Mouse (Mus musculus): ENCODE results near the gene Plagl2. TPM values are rescaled to one million over a fixed set of nuclear protein-coding genes. Genes with fewer than 3 reads are reported as not detected.
"Not testable (repeated sequence)": the region's sequence is repeated elsewhere in the genome, so short reads cannot be mapped to it uniquely, and the experiment has no call there.

The Plagl2 gene
- 6.5 and 7.4 TPM in 2 replicates for polyA plus RNA-seq (2015; fragmentation: Nextera tagmentation; extraction: Ambion mirVana)

- WGBS = under 1% methylated on average over 48 of the region's 72 CpGs
- peak within 1 kb of the TSS; percentile 89 for H3K9ac ChIP-seq
- H3K4me1 ChIP-seq = peaks cover 50% of the 10 kb centered on the region
- H3K27me3 ChIP-seq (replicated peaks) = no peaks in the 10 kb centered on the region
- H3K4me2 ChIP-seq = peak within 1 kb of the TSS; percentile 87
- peak; percentile 98 for ATAC-seq (replicated peaks)
- H3K4me3 ChIP-seq = peak within 1 kb of the TSS; percentile 81
- 0 out of 2 replicates have a peak, but pooled peaks cover 5% of the 10 kb centered on the region for H3K36me3 ChIP-seq (replicated peaks)
- no peaks in the 10 kb centered on the region for H3K9me3 ChIP-seq
- H3K27ac ChIP-seq = peak within 1 kb of the TSS; percentile 81
These were observed at the start of gene Plagl2, which contains the start of gene Pofut1 for GRCm38 (mm10) chr2:153241250-153242014. Plagl2 (minus strand) TSS chr2:153241426. Pofut1 (plus strand) TSS chr2:153241533.

DNA sequence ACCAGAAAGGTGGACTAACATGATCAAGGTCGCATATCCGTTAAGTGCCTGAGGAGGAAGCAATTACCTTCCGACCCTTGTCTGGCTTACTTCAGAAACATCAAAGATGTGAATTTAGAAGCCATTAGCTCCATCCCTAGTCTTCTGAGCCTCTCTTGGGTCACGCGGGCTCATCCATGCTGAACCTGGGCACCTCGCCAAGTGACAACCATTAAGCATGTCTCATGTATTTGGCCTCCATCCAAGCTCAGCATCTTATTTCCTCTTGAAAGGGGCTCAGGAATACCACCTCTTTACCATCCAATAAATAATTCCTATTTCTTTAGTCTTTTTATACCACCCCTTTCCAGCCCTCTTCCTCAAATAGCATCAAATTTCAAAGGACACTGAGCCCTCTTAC, 46.6 kb upstream of the Plagl2 start:
- 50% methylated on average over 6 of the region's 6 CpGs for WGBS
- Histone ChIP-seq H3K9ac (no peak overlapping the region), H3K4me2 (no peak overlapping the region), H3K27me3 (replicated peaks) (no peaks in the 10 kb centered on the region), H3K36me3 (replicated peaks) (no peaks in the 10 kb centered on the region), H3K4me3 (no peak overlapping the region), H3K27ac (no peak overlapping the region), H3K9me3 (no peaks in the 10 kb centered on the region), H3K4me1 (peaks cover 18% of the 10 kb centered on the region)
- ATAC-seq (replicated peaks) = no peak

- Histone ChIP-seq H3K27ac (no peak overlapping the region), H3K4me3 (no peak overlapping the region), H3K4me2 (no peak overlapping the region), H3K27me3 (replicated peaks) (no peaks in the 10 kb centered on the region), H3K9me3 (no peaks in the 10 kb centered on the region), H3K9ac (no peak overlapping the region), H3K4me1 (peaks cover 7% of the 10 kb centered on the region), H3K36me3 (replicated peaks) (no peaks in the 10 kb centered on the region)
- WGBS = 85% methylated on average over 4 of the region's 4 CpGs
- ATAC-seq (replicated peaks) = no peak
These were observed 45.3 kb upstream of the Plagl2 start for GRCm38 (mm10) chr2:153286524-153286923.

GRCm38 (mm10) chr2:153283919-153284318, 42.7 kb upstream of the Plagl2 start:
- WGBS = 85% methylated on average over 6 of the region's 6 CpGs
- Histone ChIP-seq H3K4me1 (no peaks in the 10 kb centered on the region), H3K36me3 (replicated peaks) (no peaks in the 10 kb centered on the region), H3K4me3 (no peak overlapping the region), H3K9ac (no peak overlapping the region), H3K27me3 (replicated peaks) (no peaks in the 10 kb centered on the region), H3K4me2 (no peak overlapping the region), H3K27ac (no peak overlapping the region), H3K9me3 (no peaks in the 10 kb centered on the region)
- no peak for ATAC-seq (replicated peaks)

- no peak for ATAC-seq (replicated peaks)
- no peak overlapping the region for H3K4me3 ChIP-seq
- no peaks in the 10 kb centered on the region for H3K9me3 ChIP-seq
- H3K4me1 ChIP-seq = no peaks in the 10 kb centered on the region
- no peak overlapping the region for H3K4me2 ChIP-seq
- no peaks in the 10 kb centered on the region for H3K27me3 ChIP-seq (replicated peaks)
- H3K27ac ChIP-seq = no peak overlapping the region
- H3K9ac ChIP-seq = no peak overlapping the region
- H3K36me3 ChIP-seq (replicated peaks) = no peaks in the 10 kb centered on the region
- WGBS = 90% methylated on average over 5 of the region's 5 CpGs
These were observed 37.1 kb upstream of the Plagl2 start for GRCm38 (mm10) chr2:153278357-153278756.

DNA sequence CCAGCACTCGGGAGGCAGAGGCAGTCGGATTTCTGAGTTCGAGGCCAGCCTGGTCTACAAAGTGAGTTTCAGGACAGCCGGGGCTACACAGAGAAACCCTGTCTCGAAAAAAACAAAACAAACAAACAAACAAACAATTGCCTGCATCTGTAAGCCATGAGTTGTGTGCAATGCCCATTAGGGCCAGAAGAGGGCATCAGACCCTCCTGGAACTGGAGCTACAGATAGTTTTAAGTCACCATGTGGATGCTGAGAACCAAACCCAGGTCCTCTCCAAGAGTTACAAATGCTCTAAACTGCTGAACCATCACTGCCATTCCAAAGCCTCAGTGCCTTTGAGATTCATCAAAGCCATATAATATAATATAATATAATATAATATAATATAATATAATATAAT, 35.6 kb upstream of the Plagl2 start:
- not testable (repeated sequence) for H3K27ac ChIP-seq; H3K4me1 ChIP-seq; ATAC-seq (replicated peaks); H3K4me2 ChIP-seq; H3K4me3 ChIP-seq; H3K9ac ChIP-seq; H3K9me3 ChIP-seq; H3K36me3 ChIP-seq (replicated peaks); H3K27me3 ChIP-seq (replicated peaks)
- WGBS = 97% methylated on average over 5 of the region's 5 CpGs

DNA sequence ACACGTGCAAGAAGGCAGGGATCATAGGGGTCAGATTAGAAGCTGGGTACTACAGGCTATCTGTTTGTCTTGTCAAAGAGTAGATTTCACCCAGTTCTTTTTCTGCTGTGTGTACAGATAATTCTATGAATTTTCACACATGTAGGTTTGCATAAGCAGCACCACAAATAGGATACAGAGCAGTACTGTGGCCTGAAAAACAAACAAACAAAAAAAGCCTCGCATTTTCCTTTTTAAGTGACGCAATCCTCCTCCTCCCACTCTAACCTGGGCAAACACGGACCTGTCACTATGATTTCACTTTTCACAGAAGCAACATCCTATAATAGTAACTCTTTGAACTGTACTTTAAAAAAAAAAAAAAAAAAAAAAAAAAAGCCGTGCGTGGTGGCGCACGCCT, 35.2 kb upstream of the Plagl2 start:
- 95% methylated on average over 8 of the region's 8 CpGs for WGBS

DNA sequence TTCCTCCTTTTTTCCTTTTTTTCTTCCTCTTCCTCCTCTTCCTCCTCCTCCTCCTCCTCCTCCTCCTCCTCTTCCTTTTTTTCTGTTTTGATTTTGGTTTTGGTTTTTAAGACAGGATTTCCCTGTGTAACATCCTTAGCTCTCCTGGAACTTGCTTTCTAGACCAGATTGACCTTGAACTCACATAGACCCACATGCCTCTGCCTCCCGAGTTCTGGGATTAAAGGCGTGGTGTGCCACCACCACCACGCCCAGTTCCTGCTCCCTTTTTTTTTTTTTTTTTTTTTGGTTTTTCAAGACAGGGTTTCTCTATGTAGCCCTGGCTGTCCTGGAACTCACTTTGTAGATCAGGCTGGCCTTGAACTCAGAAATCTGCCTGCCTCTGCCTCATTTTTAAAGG, 34.4 kb upstream of the Plagl2 start:
- H3K4me1 ChIP-seq; H3K36me3 ChIP-seq (replicated peaks); H3K4me2 ChIP-seq; H3K9ac ChIP-seq; ATAC-seq (replicated peaks); H3K27ac ChIP-seq; H3K4me3 ChIP-seq; H3K27me3 ChIP-seq (replicated peaks); H3K9me3 ChIP-seq: not testable (repeated sequence)
- WGBS = 90% methylated on average over 3 of the region's 3 CpGs

More for the DNA sequence above, 35.2 kb upstream of the Plagl2 start:
- Histone ChIP-seq H3K27ac (no peak overlapping the region), H3K9me3 (no peaks in the 10 kb centered on the region), H3K27me3 (replicated peaks) (no peaks in the 10 kb centered on the region), H3K4me1 (no peaks in the 10 kb centered on the region), H3K4me3 (no peak overlapping the region), H3K4me2 (no peak overlapping the region), H3K9ac (no peak overlapping the region), H3K36me3 (replicated peaks) (no peaks in the 10 kb centered on the region)
- no peak for ATAC-seq (replicated peaks)

- H3K36me3 ChIP-seq (replicated peaks) = no peaks in the 10 kb centered on the region
- 82% methylated on average over 6 of the region's 6 CpGs for WGBS
- no peaks in the 10 kb centered on the region for H3K9me3 ChIP-seq
- no peak overlapping the region for H3K4me2 ChIP-seq
- no peak overlapping the region for H3K27ac ChIP-seq
- no peaks in the 10 kb centered on the region for H3K4me1 ChIP-seq
- H3K27me3 ChIP-seq (replicated peaks) = no peaks in the 10 kb centered on the region
- no peak for ATAC-seq (replicated peaks)
- no peak overlapping the region for H3K4me3 ChIP-seq
- no peak overlapping the region for H3K9ac ChIP-seq
These were observed 33.7 kb upstream of the Plagl2 start for GRCm38 (mm10) chr2:153274919-153275247.

DNA sequence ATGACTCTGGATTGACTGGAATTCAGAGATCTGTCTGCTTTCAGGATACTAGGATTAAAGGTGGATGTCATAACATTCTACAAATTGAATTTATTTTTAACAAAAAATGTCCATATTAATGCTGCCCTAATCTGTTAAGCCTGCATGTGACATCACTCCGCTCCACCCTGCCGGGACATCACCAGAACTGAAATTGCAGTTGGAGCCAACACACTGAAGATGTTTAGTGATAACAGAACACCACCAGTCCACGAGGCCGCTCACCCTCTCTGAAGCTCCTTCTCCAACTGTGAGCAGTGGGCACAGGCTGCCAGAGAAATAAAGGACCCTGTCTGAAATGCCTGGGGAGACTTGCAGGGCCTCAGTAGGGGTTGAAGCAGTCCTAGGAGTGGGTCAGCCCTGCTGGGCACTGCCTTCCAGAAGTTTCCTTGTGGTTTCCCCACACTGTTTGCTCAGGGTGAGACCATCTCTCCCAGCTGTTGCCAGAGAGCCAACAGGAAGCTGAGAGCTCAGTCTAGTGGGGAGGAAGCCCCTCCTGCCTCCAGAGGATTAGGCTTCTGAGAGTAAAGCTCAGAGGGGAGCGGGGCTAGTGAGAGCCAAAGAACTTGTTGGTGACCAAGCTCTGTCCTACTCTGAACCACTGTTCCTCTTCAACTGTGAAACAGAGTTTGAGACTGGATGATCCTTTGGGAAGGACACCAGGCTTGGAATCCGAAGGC, 33.1 kb upstream of the Plagl2 start:
- not testable (repeated sequence) for H3K4me3 ChIP-seq; H3K36me3 ChIP-seq (replicated peaks); H3K4me2 ChIP-seq; ATAC-seq (replicated peaks); H3K9me3 ChIP-seq; H3K27ac ChIP-seq; H3K9ac ChIP-seq; H3K4me1 ChIP-seq; H3K27me3 ChIP-seq (replicated peaks)
- 69% methylated on average over 6 of the region's 6 CpGs for WGBS

DNA sequence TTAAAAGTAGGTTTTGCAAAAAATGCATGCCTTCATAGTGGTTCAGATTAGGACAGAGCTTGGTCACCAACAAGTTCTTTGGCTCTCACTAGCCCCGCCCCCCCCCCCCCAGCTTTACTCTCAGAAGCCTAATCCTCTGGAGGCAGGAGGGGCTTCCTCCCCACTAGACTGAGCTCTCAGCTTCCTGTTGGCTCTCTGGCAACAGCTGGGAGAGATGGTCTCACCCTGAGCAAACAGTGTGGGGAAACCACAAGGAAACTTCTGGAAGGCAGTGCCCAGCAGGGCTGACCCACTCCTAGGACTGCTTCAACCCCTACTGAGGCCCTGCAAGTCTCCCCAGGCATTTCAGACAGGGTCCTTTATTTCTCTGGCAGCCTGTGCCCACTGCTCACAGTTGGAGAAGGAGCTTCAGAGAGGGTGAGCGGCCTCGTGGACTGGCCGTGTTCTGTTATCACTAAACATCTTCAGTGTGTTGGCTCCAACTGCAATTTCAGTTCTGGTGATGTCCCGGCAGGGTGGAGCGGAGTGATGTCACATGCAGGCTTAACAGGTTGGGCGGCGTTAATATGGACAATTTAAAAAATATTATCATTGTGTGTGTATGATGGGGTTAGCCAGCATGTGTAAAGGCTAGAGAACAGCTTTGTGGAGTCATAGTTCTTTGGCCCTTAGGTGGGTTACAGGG, 29.1 kb upstream of the Plagl2 start:
- WGBS = 67% methylated on average over 8 of the region's 8 CpGs

DNA sequence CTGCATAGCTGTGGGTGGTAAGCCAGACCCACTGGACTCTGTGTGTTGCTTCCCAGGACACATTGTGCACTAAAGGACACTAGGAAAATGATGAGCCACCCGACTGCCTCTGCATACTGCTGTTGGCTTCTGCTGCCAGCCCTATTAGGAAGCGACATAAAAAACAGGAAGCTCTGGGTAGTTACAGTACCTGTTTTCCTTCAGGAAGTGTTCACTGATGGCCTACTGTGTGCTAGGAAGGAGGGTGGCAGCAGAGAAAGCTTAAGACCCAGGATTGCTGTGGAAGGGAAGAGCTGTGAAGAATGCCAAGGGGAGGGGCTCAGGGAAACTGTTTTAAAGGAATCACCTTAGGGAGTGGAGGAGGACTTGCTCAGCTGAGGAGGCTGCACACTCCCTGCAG, 26.1 kb upstream of the Plagl2 start:
- no peak overlapping the region for H3K9ac ChIP-seq
- 90% methylated on average over 2 of the region's 2 CpGs for WGBS
- H3K27me3 ChIP-seq (replicated peaks) = no peaks in the 10 kb centered on the region
- H3K4me3 ChIP-seq = no peak overlapping the region
- H3K4me1 ChIP-seq = no peaks in the 10 kb centered on the region
- ATAC-seq (replicated peaks) = no peak
- H3K9me3 ChIP-seq = no peaks in the 10 kb centered on the region
- no peak overlapping the region for H3K27ac ChIP-seq
- peaks cover 14% of the 10 kb centered on the region for H3K36me3 ChIP-seq (replicated peaks)
- no peak overlapping the region for H3K4me2 ChIP-seq

More for the DNA sequence above, 29.1 kb upstream of the Plagl2 start:
- not testable (repeated sequence) for H3K36me3 ChIP-seq (replicated peaks); ATAC-seq (replicated peaks); H3K4me3 ChIP-seq; H3K4me1 ChIP-seq; H3K27ac ChIP-seq; H3K27me3 ChIP-seq (replicated peaks); H3K4me2 ChIP-seq; H3K9me3 ChIP-seq; H3K9ac ChIP-seq
